Mouse (Mus musculus) G1E (cell line): ENCODE results near the gene Plek.

Experiments
- CTCF ChIP-seq: IDR thresholded peaks from 2 replicates; pipeline ENCODE4 v1.5.1; 2012; ENCODE audit warnings: low read depth, low read length, inconsistent platforms, mixed read lengths
- GATA1 ChIP-seq: IDR thresholded peaks from 2 replicates; pipeline ENCODE4 v1.6.1; 2012; ENCODE audit warnings: borderline replicate concordance, low read length, inconsistent platforms, mixed read lengths
- GATA2 ChIP-seq: IDR thresholded peaks from 2 replicates; pipeline ENCODE4 v1.6.1; 2012; ENCODE audit warnings: low read depth, low read length, inconsistent platforms, borderline replicate concordance
- POLR2AphosphoS5 ChIP-seq: IDR thresholded peaks from 2 replicates; pipeline ENCODE4 v1.6.1; 2012; ENCODE audit warnings: low read depth, low read length, inconsistent platforms; ENCODE audit not compliant: insufficient replicate concordance

- no peak for TF ChIP-seq CTCF
- no peak for TF ChIP-seq POLR2AphosphoS5
- no peak for TF ChIP-seq GATA1
- TF ChIP-seq GATA2 = no peak
Measured at GRCm38 (mm10) chr11:16996818-16997217, 55.4 kb downstream of the Plek start.
